Mouse (Mus musculus): ENCODE results near the gene Acaa1a. TPM values are rescaled to one million over a fixed set of nuclear protein-coding genes. Genes with fewer than 3 reads are reported as not detected.

The Acaa1a gene
- 104 TPM in 2 replicates for polyA plus RNA-seq (2015; fragmentation: Nextera tagmentation; extraction: Ambion mirVana)

DNA sequence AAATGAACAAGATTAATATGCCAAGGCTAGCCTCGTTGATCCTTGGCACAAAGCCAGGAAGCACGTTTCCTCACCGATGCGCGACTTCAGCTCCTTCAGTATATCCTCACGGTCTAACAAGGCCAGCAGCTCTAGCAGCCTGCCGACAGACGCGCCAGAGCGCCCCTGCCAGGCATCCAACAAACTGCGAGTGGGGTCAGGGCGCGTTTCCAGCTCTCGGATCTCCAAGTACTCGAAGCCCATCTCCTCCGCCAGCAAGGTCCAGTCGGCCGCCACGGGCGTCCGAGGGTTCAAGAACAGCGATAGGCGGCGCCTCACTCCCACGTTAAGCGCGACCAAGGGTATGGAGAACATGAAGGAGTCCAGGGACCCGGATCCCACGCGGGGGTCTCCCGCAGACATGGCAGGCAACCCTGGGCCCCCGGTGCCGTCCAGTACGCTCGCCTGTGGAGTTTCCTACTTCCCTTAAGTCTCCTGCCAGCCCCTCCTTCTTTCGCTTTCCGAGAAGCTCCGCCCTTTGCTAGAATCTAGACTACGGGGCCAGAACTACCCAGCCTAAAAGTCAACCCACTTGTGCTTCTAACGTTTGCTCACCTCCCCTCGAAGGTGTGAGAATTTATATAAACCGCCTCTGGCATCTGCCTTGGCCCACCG lies at the start of gene Acaa1a:
Gene Acaa1a, plus strand, starts transcription at position 119 of the 654 bp plus-strand sequence.
- Histone ChIP-seq H3K4me2 (replicated peaks) (peak within 1 kb of the TSS; percentile 77), H3K27ac (peak within 1 kb of the TSS; percentile 91), H3K4me1 (peaks cover 26% of the 10 kb centered on the region), H3K4me3 (peak within 1 kb of the TSS; percentile 79), H3K27me3 (no peaks in the 10 kb centered on the region), H3K36me3 (peaks cover 18% of the 10 kb centered on the region), H3K9ac (peak within 1 kb of the TSS; percentile 73), H3K9me3 (no peaks in the 10 kb centered on the region)
- under 1% methylated on average over 43 of the region's 43 CpGs for WGBS
- ATAC-seq (ENCODE audit: low FRiP score, low read depth), result no peak

DNA sequence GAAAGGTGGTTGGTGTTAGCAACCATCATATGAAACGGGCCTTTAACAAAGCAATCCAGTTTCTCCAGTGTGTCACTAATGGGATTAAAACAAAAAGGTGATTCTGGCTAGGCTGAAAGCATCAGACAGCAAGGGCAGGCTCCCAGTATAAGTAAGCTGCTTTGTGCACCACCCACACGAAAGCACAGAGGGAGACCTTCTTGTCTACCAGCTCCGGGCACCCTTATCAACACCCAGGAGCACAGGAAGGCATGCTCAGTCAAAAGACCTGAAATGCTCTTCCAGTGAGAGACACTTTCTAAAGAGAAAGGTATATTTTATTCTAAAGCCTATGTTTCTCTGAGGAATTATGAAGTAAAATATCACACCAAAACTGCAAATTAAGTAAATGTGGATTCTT lies 48.7 kb upstream of the Acaa1a start:
- Histone ChIP-seq H3K27ac (no peak overlapping the region), H3K4me1 (no peaks in the 10 kb centered on the region), H3K4me3 (no peak overlapping the region), H3K4me2 (replicated peaks) (no peak overlapping the region), H3K9me3 (no peaks in the 10 kb centered on the region), H3K9ac (no peak overlapping the region), H3K36me3 (peaks cover 24% of the 10 kb centered on the region), H3K27me3 (no peaks in the 10 kb centered on the region)
- ATAC-seq (ENCODE audit: low FRiP score, low read depth), result no peak
- 86% methylated on average over 3 of the region's 3 CpGs for WGBS

DNA sequence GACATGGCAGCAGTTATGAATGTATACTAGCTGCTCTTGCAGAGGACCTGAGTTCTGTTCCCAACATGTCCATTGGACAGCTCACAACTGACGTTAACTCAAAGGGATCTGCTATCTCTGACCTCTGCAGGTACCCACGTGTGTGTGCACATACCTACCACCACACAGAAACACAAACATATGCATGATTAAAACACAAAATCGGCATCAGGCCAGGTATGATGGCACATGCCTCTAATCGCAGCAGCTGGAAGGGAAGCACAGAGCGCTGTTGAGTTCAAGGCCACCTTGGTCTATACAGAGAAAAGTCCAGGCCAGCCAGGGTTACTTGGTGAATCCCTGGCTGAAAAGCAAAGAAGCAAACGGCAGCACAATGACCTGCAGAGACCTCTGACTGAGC lies 41.8 kb upstream of the Acaa1a start:
- ATAC-seq (ENCODE audit: low FRiP score, low read depth), result no peak
- no peaks in the 10 kb centered on the region for H3K9me3 ChIP-seq
- no peak overlapping the region for H3K4me2 ChIP-seq (replicated peaks)
- 85% methylated on average over 6 of the region's 6 CpGs for WGBS
- H3K4me1 ChIP-seq, result no peaks in the 10 kb centered on the region
- no peak overlapping the region for H3K9ac ChIP-seq
- no peak overlapping the region for H3K4me3 ChIP-seq
- H3K27me3 ChIP-seq, result no peaks in the 10 kb centered on the region
- H3K36me3 ChIP-seq, result peaks cover 25% of the 10 kb centered on the region
- no peak overlapping the region for H3K27ac ChIP-seq

DNA sequence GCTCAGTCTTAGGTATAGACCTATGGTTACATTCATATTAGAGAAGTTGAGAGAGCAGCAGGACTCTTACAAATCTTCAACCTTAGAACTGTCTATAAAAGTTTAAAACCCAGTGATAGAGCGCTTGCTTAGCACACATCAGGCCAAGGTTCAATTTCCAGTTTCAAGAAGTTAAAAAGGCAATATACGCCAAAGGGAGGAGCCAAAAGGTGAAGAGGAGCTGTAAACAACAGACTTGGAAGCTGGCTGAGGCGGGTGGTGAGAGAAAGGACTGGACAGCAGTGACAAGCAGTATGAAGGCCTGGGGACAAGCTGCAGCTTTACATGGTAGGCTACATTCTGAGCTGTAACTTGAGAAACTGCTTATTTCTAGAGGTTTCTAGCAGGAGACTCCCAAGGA lies 40.9 kb upstream of the Acaa1a start:
- Histone ChIP-seq H3K27me3 (no peaks in the 10 kb centered on the region), H3K36me3 (peaks cover 26% of the 10 kb centered on the region), H3K4me1 (no peaks in the 10 kb centered on the region), H3K4me2 (replicated peaks) (no peak overlapping the region), H3K27ac (no peak overlapping the region), H3K9me3 (no peaks in the 10 kb centered on the region), H3K4me3 (no peak overlapping the region), H3K9ac (no peak overlapping the region)
- 86% methylated on average over 3 of the region's 3 CpGs for WGBS
- no peak for ATAC-seq (ENCODE audit: low FRiP score, low read depth)

DNA sequence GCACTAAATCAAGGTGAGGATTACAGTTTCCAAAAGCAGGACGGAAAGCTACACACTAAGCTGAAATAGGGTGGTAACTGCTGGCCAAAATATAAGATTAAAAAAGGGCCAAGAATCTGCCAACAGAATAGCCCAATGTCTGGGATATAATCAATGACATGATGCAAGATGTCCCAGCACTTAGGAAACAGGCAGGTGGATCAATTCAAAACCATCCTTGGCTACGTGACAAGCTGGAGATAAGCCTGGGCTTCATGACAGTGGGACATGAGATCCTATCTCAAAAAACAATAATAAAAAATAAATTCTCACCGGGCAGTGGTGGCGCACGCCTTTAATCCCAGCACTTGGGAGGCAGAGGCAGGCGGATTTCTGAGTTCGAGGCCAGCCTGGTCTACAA lies 33.6 kb upstream of the Acaa1a start:
- no peak overlapping the region for H3K4me2 ChIP-seq (replicated peaks)
- H3K27me3 ChIP-seq, result no peaks in the 10 kb centered on the region
- H3K36me3 ChIP-seq, result peaks cover 22% of the 10 kb centered on the region
- no peak for ATAC-seq (ENCODE audit: low FRiP score, low read depth)
- H3K4me1 ChIP-seq, result no peaks in the 10 kb centered on the region
- WGBS, result 91% methylated on average over 7 of the region's 7 CpGs
- H3K9ac ChIP-seq, result no peak overlapping the region
- no peak overlapping the region for H3K4me3 ChIP-seq
- H3K27ac ChIP-seq, result no peak overlapping the region
- H3K9me3 ChIP-seq, result no peaks in the 10 kb centered on the region

DNA sequence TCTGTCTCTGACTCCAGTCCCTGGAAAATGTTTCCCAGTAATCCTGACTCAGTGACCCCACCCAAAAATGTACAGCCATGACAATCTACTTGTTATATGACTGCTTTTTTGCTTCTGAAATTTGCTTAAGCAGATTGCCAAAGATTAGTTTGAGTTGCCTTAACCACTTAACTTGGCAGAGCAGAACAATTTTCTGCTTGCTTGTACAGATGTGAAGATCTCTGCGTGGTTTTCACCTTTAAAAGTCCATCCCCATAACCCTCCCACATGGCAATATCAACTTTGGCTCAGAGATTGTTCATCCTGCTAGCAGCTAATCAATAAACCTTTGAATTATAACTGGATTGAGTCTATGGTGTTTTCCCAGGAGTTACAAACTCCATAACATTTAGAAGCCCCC lies 30.4 kb upstream of the Acaa1a start:
- Histone ChIP-seq H3K27me3 (no peaks in the 10 kb centered on the region), H3K9me3 (no peaks in the 10 kb centered on the region), H3K4me3 (no peak overlapping the region), H3K4me1 (no peaks in the 10 kb centered on the region), H3K27ac (no peak overlapping the region), H3K4me2 (replicated peaks) (no peak overlapping the region), H3K9ac (no peak overlapping the region), H3K36me3 (no peaks in the 10 kb centered on the region)
- 80% methylated on average over 1 of the region's 1 CpGs for WGBS
- no peak for ATAC-seq (ENCODE audit: low FRiP score, low read depth)

DNA sequence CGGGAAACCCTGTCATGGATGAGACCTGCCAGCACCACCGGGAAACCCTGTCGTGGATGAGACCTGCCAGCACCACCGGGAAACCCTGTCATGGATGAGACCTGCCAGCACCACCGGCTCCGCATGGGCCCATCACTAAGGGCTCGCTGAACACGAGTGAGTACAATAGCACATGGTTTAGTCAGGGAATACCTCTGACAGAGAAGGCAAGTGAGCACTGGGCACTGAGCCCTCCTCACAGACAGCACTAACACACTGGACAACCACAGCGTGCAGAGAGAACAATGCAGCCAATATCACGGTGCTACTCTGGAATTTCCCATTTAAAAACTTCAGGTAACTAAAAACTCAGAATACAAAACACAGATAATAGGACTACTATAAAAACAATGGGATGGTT lies 26.4 kb upstream of the Acaa1a start:
- Histone ChIP-seq H3K36me3 (no peaks in the 10 kb centered on the region), H3K27ac (no peak overlapping the region), H3K4me2 (replicated peaks) (no peak overlapping the region), H3K4me1 (no peaks in the 10 kb centered on the region), H3K9ac (no peak overlapping the region), H3K9me3 (no peaks in the 10 kb centered on the region), H3K27me3 (no peaks in the 10 kb centered on the region), H3K4me3 (no peak overlapping the region)
- ATAC-seq (ENCODE audit: low FRiP score, low read depth), result no peak
- 91% methylated on average over 10 of the region's 10 CpGs for WGBS

DNA sequence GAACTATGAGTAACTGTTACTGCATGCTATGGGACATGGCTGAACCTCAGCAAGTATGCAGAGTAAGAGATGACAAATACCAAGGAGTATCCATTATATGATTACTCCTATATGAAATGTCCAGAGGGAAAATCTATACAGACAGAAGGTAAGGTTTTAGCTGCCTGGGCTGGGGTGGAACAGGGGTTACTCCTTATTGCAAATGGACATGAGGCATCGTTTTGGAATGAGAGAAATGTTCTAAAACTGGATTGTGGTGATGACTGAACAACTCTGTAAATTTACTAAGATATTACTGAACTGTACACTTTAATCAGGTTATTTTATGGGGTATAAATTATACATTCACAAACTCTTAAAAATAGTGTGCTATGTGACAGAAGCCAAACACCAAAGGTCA lies 20.6 kb upstream of the Acaa1a start:
- H3K4me1 ChIP-seq, result peaks cover 20% of the 10 kb centered on the region
- WGBS, result 88% methylated on average over 1 of the region's 1 CpGs
- no peak overlapping the region for H3K9ac ChIP-seq
- H3K9me3 ChIP-seq, result no peaks in the 10 kb centered on the region
- no peak overlapping the region for H3K4me3 ChIP-seq
- no peaks in the 10 kb centered on the region for H3K36me3 ChIP-seq
- H3K27me3 ChIP-seq, result no peaks in the 10 kb centered on the region
- H3K4me2 ChIP-seq (replicated peaks), result no peak overlapping the region
- no peak for ATAC-seq (ENCODE audit: low FRiP score, low read depth)
- H3K27ac ChIP-seq, result no peak overlapping the region

DNA sequence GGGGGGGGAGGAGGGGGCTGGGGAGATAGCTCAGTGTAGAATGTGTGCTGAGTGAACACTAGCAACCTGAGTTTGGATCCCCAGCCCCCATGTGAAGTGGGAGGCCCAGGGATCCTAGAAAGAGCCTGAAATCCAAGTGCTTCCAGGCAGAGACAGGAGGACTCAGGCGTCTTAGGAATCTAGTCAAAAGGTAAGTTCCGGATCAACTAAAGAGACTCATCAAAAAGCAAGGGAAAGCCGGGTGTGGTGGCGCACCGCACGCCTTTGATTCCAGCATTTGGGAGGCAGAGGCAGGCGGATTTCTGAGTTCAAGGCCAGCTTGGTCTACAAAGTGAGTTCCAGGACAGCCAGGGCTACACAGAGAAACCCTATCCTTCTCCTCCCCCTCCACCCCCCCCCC lies 19.0 kb upstream of the Acaa1a start:
- Histone ChIP-seq H3K27me3 (no peaks in the 10 kb centered on the region), H3K4me1 (peaks cover 20% of the 10 kb centered on the region), H3K4me2 (replicated peaks) (peak overlapping the region; percentile 99), H3K36me3 (no peaks in the 10 kb centered on the region), H3K4me3 (peak overlapping the region; percentile 90; the same call in 1 of the 2 replicates), H3K9ac (no peak overlapping the region), H3K27ac (no peak overlapping the region), H3K9me3 (no peaks in the 10 kb centered on the region)
- no peak for ATAC-seq (ENCODE audit: low FRiP score, low read depth)
- 91% methylated on average over 7 of the region's 7 CpGs for WGBS

DNA sequence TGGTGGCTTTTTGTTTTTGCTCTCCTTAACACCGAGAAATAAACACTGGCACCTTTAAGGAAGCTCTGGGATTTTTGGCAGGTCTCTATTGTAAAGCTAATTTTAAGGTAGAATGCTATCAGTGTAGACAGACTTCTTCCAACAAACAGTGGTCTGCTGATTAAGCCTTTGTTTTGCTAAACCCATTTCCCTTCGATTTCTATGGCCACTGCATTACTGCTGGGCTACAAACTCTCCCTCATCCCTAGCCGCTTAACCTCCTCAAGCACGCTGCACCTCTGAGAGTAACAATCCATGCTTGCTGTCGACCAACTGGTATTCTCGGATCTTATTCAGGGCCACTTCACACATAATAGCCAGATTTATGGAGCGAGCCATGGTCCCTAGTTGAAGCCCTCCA lies 18.5 kb upstream of the Acaa1a start:
- no peaks in the 10 kb centered on the region for H3K36me3 ChIP-seq
- H3K4me3 ChIP-seq, result peak overlapping the region; percentile 90
- H3K9ac ChIP-seq, result peak overlapping the region; percentile 87
- no peak overlapping the region for H3K27ac ChIP-seq
- WGBS, result 14% methylated on average over 7 of the region's 7 CpGs
- peaks cover 20% of the 10 kb centered on the region for H3K4me1 ChIP-seq
- H3K9me3 ChIP-seq, result no peaks in the 10 kb centered on the region
- ATAC-seq (ENCODE audit: low FRiP score, low read depth), result no peak
- H3K27me3 ChIP-seq, result no peaks in the 10 kb centered on the region
- peak overlapping the region; percentile 99 for H3K4me2 ChIP-seq (replicated peaks)

DNA sequence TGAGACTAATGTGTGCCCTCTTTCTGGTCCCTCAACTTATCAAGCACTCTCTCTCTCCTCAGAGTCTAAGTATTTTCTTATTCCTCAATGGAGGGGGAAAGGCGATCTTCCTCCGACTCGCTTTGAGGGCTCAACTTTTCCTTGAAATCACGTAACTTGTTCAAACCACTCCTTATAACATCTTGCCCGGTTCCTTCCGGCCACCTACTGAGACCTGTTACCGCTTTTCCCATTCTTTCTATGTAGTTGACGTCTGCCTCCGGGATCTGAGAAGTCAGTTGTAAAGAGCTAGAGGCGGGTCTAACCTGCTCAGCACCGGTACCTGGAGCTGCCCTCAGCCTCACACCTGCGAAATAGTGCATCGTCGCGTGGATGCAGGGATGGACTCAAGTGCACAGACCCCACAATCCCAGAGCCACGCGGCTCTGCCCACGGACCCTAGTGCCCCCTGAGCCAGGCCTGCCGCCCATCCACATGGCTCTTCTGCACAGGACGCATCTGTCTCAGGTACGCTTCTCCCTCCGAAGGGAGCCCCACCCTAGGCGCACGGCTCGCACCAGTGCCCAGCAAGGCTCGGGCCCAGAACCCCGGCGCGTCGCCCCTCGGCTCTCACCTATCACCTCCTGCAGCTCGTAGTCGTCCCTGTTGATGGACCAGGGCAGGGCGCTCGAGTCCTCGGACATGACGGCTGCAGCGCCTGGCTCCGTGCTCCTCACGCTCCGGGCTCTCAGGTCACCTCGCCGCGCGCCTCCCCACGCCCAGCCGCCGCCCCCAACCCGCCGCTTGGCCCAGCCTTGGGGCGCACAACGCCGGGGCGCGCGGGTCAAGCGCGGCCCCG lies 17.9 kb upstream of the Acaa1a start:
- Histone ChIP-seq H3K27ac (peak overlapping the region; percentile 81), H3K9me3 (no peaks in the 10 kb centered on the region), H3K9ac (peak overlapping the region; percentile 87), H3K4me1 (peaks cover 20% of the 10 kb centered on the region), H3K27me3 (no peaks in the 10 kb centered on the region), H3K36me3 (no peaks in the 10 kb centered on the region), H3K4me3 (peak overlapping the region; percentile 90), H3K4me2 (replicated peaks) (peak overlapping the region; percentile 99)
- ATAC-seq (ENCODE audit: low FRiP score, low read depth), result peak; percentile 17; the same call in 1 of the 2 replicates
- under 1% methylated on average over 59 of the region's 59 CpGs for WGBS

All from limb, embryonic 13.5 days (tissue).